Comparison of ENCODE assay signal across 18 mouse cellular contexts in the genomic region with DNA sequence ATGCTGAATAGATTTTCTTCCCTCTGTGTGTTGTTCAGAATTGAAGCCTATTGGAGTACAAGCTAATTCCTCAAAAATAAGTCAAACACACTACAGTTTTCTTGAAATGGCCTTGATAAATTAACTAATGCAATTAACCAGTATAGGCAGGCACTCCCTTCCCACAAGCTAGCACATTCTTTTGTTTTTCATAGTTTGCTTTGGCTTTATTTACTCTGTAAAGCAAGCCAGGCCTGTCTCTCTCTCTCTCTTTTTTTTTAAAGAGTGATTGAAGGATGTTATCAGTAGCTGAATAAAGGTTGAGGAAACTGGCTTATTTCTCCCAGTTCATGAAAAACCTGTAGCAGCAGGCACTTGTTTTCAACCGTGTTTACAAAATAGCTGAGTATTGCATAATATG.
DNase-seq lines count a peak whose midpoint lies in the region; ATAC-seq and TF ChIP-seq lines count a peak whose summit lies in the region.
"Had no signal": no experiment of that assay in that cellular context is flagged by ENCODE, and none has a peak within 500 bp of the region (broad histone marks: within the 10 kb centered on the region; RNA-seq: fewer than 3 reads in every experiment).

No protein-coding gene starts in this region.

- H3K79me2 ChIP-seq in liver, adult 2 months (ENCODE audit: control insufficient read depth, insufficient read depth, low read length): no peaks in the 10 kb centered on the region

- ATAC-seq in liver, embryonic 11.5 days (replicated peaks; ENCODE audit: low FRiP score): no peak
- ATAC-seq in stomach, embryonic 16.5 days (ENCODE audit: insufficient read depth, low FRiP score): peak; percentile 61; the same call in 1 of the 2 replicates
- no peak for ATAC-seq in megakaryocyte, adult 5-6 weeks (ENCODE audit: poor library complexity, severe bottlenecking)
- ATAC-seq: forebrain, embryonic 13.5 days; forebrain, postnatal 0 days had no signal

- peaks cover 10% of the 10 kb centered on the region for H3K4me1 ChIP-seq in liver, adult 2 months (ENCODE audit: control insufficient read depth, insufficient read depth, low read length)
- no peaks in the 10 kb centered on the region for H3K4me1 ChIP-seq in liver, embryonic 11.5 days (replicated peaks; ENCODE audit: control insufficient read depth, insufficient read depth, low read length)
- no peaks in the 10 kb centered on the region for H3K4me1 ChIP-seq in stomach, embryonic 16.5 days (ENCODE audit: control insufficient read depth, insufficient read depth, low read length)
- H3K4me1 ChIP-seq: embryonic facial prominence, embryonic 10.5 days; embryonic facial prominence, embryonic 12.5 days; forebrain, embryonic 13.5 days had no signal

- H3K9me3 ChIP-seq in liver, embryonic 11.5 days (ENCODE audit: control insufficient read depth, low read length): no peaks in the 10 kb centered on the region
- H3K9me3 ChIP-seq in stomach, embryonic 16.5 days (replicated peaks; ENCODE audit: control insufficient read depth, low read length): no peaks in the 10 kb centered on the region
- H3K9me3 ChIP-seq: embryonic facial prominence, embryonic 10.5 days; embryonic facial prominence, embryonic 12.5 days; forebrain, embryonic 13.5 days had no signal

- no peak overlapping the region for H3K9ac ChIP-seq in liver, adult 2 months (ENCODE audit: low read depth, low read length)
- H3K9ac ChIP-seq in liver, embryonic 11.5 days (ENCODE audit: low read depth, low read length): no peak overlapping the region
- no peak overlapping the region for H3K9ac ChIP-seq in stomach, embryonic 16.5 days (ENCODE audit: low read length)
- H3K9ac ChIP-seq: embryonic facial prominence, embryonic 12.5 days; forebrain, embryonic 13.5 days; forebrain, postnatal 0 days had no signal

- WGBS in liver, adult 2 months: 22% methylated on average over 1 of the region's 1 CpGs
- 67% methylated on average over 1 of the region's 1 CpGs for WGBS in liver, embryonic 11.5 days
- 58% methylated on average over 1 of the region's 1 CpGs for WGBS in stomach, embryonic 16.5 days

- H3K27ac ChIP-seq in liver, adult 2 months (replicated peaks; ENCODE audit: insufficient read depth, low read depth, low read length): no peak overlapping the region; the same call in 1 of the 2 replicates
- H3K27ac ChIP-seq in liver, embryonic 11.5 days (ENCODE audit: low read depth, low read length): no peak overlapping the region
- H3K27ac ChIP-seq in stomach, embryonic 16.5 days (ENCODE audit: low read length): peak overlapping the region; percentile 67; the same call in 1 of the 2 replicates
- H3K27ac ChIP-seq: embryonic facial prominence, embryonic 10.5 days; embryonic facial prominence, embryonic 12.5 days; forebrain, embryonic 13.5 days had no signal

- no peak for TF ChIP-seq CTCF in liver, adult 2 months (IDR thresholded peaks at IDR 0.05; ENCODE audit: low read depth, low read length)
- no peak for TF ChIP-seq CTCF in brain, embryonic 14.5 days (IDR thresholded peaks at IDR 0.05; ENCODE audit: borderline replicate concordance, extremely low read depth, insufficient read depth, insufficient read length)

- no peaks in the 10 kb centered on the region for H3K36me3 ChIP-seq in liver, adult 2 months (ENCODE audit: control insufficient read depth, insufficient read depth, low read length)
- no peaks in the 10 kb centered on the region for H3K36me3 ChIP-seq in liver, embryonic 11.5 days (ENCODE audit: control insufficient read depth, insufficient read depth, low read length)
- no peaks in the 10 kb centered on the region for H3K36me3 ChIP-seq in stomach, embryonic 16.5 days (ENCODE audit: control insufficient read depth, insufficient read depth, low read length)
- H3K36me3 ChIP-seq: embryonic facial prominence, embryonic 10.5 days; embryonic facial prominence, embryonic 12.5 days had no signal

- no peak for TF ChIP-seq POLR2A in liver, adult 2 months (IDR thresholded peaks at IDR 0.05; ENCODE audit: extremely low read depth, insufficient read depth, low read length)
- no peak for TF ChIP-seq POLR2A in brain, embryonic 14.5 days (IDR thresholded peaks at IDR 0.05; ENCODE audit: borderline replicate concordance, extremely low read depth, insufficient read depth, insufficient read length, poor library complexity, severe bottlenecking)

- no peak overlapping the region for H3K4me2 ChIP-seq in liver, embryonic 11.5 days
- H3K4me2 ChIP-seq in stomach, embryonic 16.5 days (ENCODE audit: low read depth, low read length): no peak overlapping the region
- H3K4me2 ChIP-seq: embryonic facial prominence, embryonic 12.5 days; forebrain, embryonic 13.5 days had no signal

- DNase-seq in liver, adult 2 months (ENCODE audit: extremely low read depth, low read depth, low spot score): peak; percentile 86
- DNase-seq in liver, embryonic 11.5 days (ENCODE audit: low spot score): no peak
- DNase-seq in brain, embryonic 14.5 days (ENCODE audit: low read depth): peak; percentile 12
- DNase-seq in spleen, postnatal 14 days (ENCODE audit: low spot score in 2 of 2): no peak
- DNase-seq: adrenal gland, adult 2 months; adrenal gland, postnatal 10 days; adrenal gland, postnatal 25 days; cerebellum, adult 11-12 months; cerebellum, adult 2 months; cerebellum, adult 9-10 months; cerebellum, postnatal 10 days; cerebellum, postnatal 25 days; forebrain, postnatal 0 days had no signal

- no peak overlapping the region for H3K4me3 ChIP-seq in liver, adult 2 months (ENCODE audit: insufficient read depth, low read depth, low read length)
- no peak overlapping the region for H3K4me3 ChIP-seq in liver, embryonic 11.5 days (ENCODE audit: low read depth, low read length)
- no peak overlapping the region for H3K4me3 ChIP-seq in stomach, embryonic 16.5 days (replicated peaks; ENCODE audit: low read length)
- H3K4me3 ChIP-seq: embryonic facial prominence, embryonic 10.5 days; embryonic facial prominence, embryonic 12.5 days; forebrain, embryonic 13.5 days had no signal

- no peaks in the 10 kb centered on the region for H3K27me3 ChIP-seq in liver, adult 2 months (ENCODE audit: control insufficient read depth, insufficient read depth, low read length)
- no peaks in the 10 kb centered on the region for H3K27me3 ChIP-seq in liver, embryonic 11.5 days (replicated peaks; ENCODE audit: control insufficient read depth, insufficient read depth, low read length)
- H3K27me3 ChIP-seq in stomach, embryonic 16.5 days (ENCODE audit: control insufficient read depth, insufficient read depth, low read length): no peaks in the 10 kb centered on the region
- H3K27me3 ChIP-seq: embryonic facial prominence, embryonic 12.5 days; forebrain, embryonic 13.5 days had no signal

Comparison
In these comparisons a context has a peak if more than half of its experiments do, and no peak if none do; other contexts are left out.
1. DNase-seq: peak in liver, adult 2 months (single experiment) and brain, embryonic 14.5 days (single experiment); none in liver, embryonic 11.5 days (single experiment) and spleen, postnatal 14 days (0 of 2).